Mouse (Mus musculus) MEL (cell line): Measurements from ENCODE around the gene Paqr5. TPM values are rescaled to one million over a fixed set of nuclear protein-coding genes. Genes with fewer than 3 reads are reported as not detected.

Experiments used
- DNase-seq: peaks from one replicate; pipeline ENCODE4 v3.0.0; 2011; ENCODE audit warnings: low read depth, low spot score
- H3K27ac ChIP-seq: 2 replicates; pipeline ENCODE4 v1.5.1; 2012; ENCODE audit warnings: low read depth, mild to moderate bottlenecking, control low read depth, low read length, moderate library complexity; ENCODE audit not compliant: control insufficient read depth
- H3K27me3 ChIP-seq, 2 experiments: fragments of 150-350 bp in 1 of 2; sonication (generic) in 1 of 2; 2 replicates each; pipeline ENCODE4 v1.6.1; 2012; ENCODE audit warnings: low read length in 2 of 2, mild to moderate bottlenecking in 2 of 2, improper control_type of control experiment in 1 of 2, moderate library complexity in 1 of 2; ENCODE audit not compliant: insufficient read depth in 2 of 2, control insufficient read depth in 1 of 2
- H3K36me3 ChIP-seq, 2 experiments: 2 replicates each; pipeline ENCODE4 v1.6.1; 2012 to 2014; ENCODE audit warnings: low read length in 2 of 2, improper control_type of control experiment in 1 of 2, inconsistent platforms in 1 of 2, mild to moderate bottlenecking in 1 of 2; ENCODE audit not compliant: insufficient read depth in 2 of 2, control insufficient read depth in 1 of 2
- H3K4me1 ChIP-seq, 2 experiments: fragments of 150-350 bp in 1 of 2; sonication (generic) in 1 of 2; 2 replicates each; pipeline ENCODE4 v1.6.1; 2012; ENCODE audit warnings: low read length in 2 of 2, improper control_type of control experiment in 1 of 2, mild to moderate bottlenecking in 1 of 2; ENCODE audit not compliant: insufficient read depth in 2 of 2, control insufficient read depth in 1 of 2
- H3K4me3 ChIP-seq, 2 experiments: fragments of 150-350 bp in 1 of 2; sonication (generic) in 1 of 2; 2 replicates each; pipeline ENCODE4 v1.5.1; 2012; ENCODE audit warnings: low read depth in 2 of 2, low read length in 2 of 2, mild to moderate bottlenecking in 2 of 2, moderate library complexity in 2 of 2, control low read depth in 1 of 2, improper control_type of control experiment in 1 of 2; ENCODE audit not compliant: control insufficient read depth in 1 of 2, insufficient read depth in 1 of 2
- H3K79me2 ChIP-seq: 2 replicates; pipeline ENCODE4 v1.6.1; 2012; ENCODE audit warnings: mild to moderate bottlenecking, low read length, moderate library complexity; ENCODE audit not compliant: control insufficient read depth, poor library complexity, insufficient read depth
- H3K9ac ChIP-seq: 2 replicates; pipeline ENCODE4 v1.6.1; 2012; ENCODE audit warnings: low read depth, mild to moderate bottlenecking, control low read depth, low read length, moderate library complexity; ENCODE audit not compliant: control insufficient read depth, poor library complexity, severe bottlenecking
- H3K9me3 ChIP-seq: fragments of 150-350 bp; sonication (generic); replicated peaks from 2 replicates; pipeline ENCODE4 v1.6.1; 2012; ENCODE audit warnings: mild to moderate bottlenecking, low read length, improper control_type of control experiment, moderate library complexity; ENCODE audit not compliant: insufficient read depth
- BHLHE40 ChIP-seq: IDR thresholded peaks from 2 replicates; pipeline ENCODE4 v1.6.1; 2012; ENCODE audit warnings: low read depth, mild to moderate bottlenecking, inconsistent platforms, low read length, improper control_type of control experiment, borderline replicate concordance
- CHD2 ChIP-seq: IDR thresholded peaks from 2 replicates; pipeline ENCODE4 v1.6.1; 2011; ENCODE audit warnings: low read length, improper control_type of control experiment
- CTCF ChIP-seq, 3 experiments: IDR thresholded peaks in 2 of 3; conservative IDR thresholded peaks in 1 of 3; 2 replicates each; pipeline ENCODE4 v1.5.1; 2011 to 2012; ENCODE audit warnings: low read length in 3 of 3, low read depth in 2 of 3, mild to moderate bottlenecking in 2 of 3, improper control_type of control experiment in 1 of 3, inconsistent platforms in 1 of 3, mixed read lengths in 1 of 3, moderate library complexity in 1 of 3; ENCODE audit not compliant: control insufficient read depth in 1 of 3, insufficient read depth in 1 of 3, poor library complexity in 1 of 3, severe bottlenecking in 1 of 3
- EP300 ChIP-seq, 2 experiments: IDR thresholded peaks; 2 replicates each; pipeline ENCODE4 v1.6.1; 2011; ENCODE audit warnings: improper control_type of control experiment in 2 of 2, low read length in 2 of 2, low read depth in 1 of 2, mild to moderate bottlenecking in 1 of 2
- ETS1 ChIP-seq: IDR thresholded peaks from 2 replicates; pipeline ENCODE4 v1.6.1; 2012; ENCODE audit warnings: low read depth, mild to moderate bottlenecking, inconsistent platforms, low read length, improper control_type of control experiment, moderate library complexity
- GATA1 ChIP-seq: IDR thresholded peaks from 2 replicates; pipeline ENCODE4 v1.6.1; 2011; ENCODE audit warnings: low read depth, low read length, improper control_type of control experiment
- KAT2A ChIP-seq: conservative IDR thresholded peaks from 2 replicates; pipeline ENCODE4 v1.6.1; 2012; ENCODE audit warnings: low read depth, low read length, improper control_type of control experiment, inconsistent platforms
- MAX ChIP-seq: IDR thresholded peaks from 2 replicates; pipeline ENCODE4 v1.6.1; 2011; ENCODE audit warnings: low read length, improper control_type of control experiment
- MAZ ChIP-seq: IDR thresholded peaks from 2 replicates; pipeline ENCODE4 v1.6.1; 2012; ENCODE audit warnings: low read depth, mild to moderate bottlenecking, inconsistent platforms, low read length, improper control_type of control experiment
- MXI1 ChIP-seq: IDR thresholded peaks from 2 replicates; pipeline ENCODE4 v1.6.1; 2011; ENCODE audit warnings: mild to moderate bottlenecking, low read depth, low read length, improper control_type of control experiment
- MYB ChIP-seq: IDR thresholded peaks from 2 replicates; pipeline ENCODE4 v1.6.1; 2011; ENCODE audit warnings: mild to moderate bottlenecking, low read depth, low read length, improper control_type of control experiment
- MYC ChIP-seq: IDR thresholded peaks from 2 replicates; pipeline ENCODE4 v1.6.1; 2011; ENCODE audit warnings: low read depth, mild to moderate bottlenecking, low read length, improper control_type of control experiment, moderate library complexity
- NELFE ChIP-seq: IDR thresholded peaks from 2 replicates; pipeline ENCODE4 v1.6.1; 2011; ENCODE audit warnings: low read depth, low read length, improper control_type of control experiment
- NRF1 ChIP-seq: IDR thresholded peaks from 2 replicates; pipeline ENCODE4 v1.6.1; 2014; ENCODE audit warnings: low read depth, mild to moderate bottlenecking, inconsistent platforms, low read length, improper control_type of control experiment, moderate library complexity; ENCODE audit not compliant: poor library complexity, insufficient read depth, severe bottlenecking
- RAD21 ChIP-seq: IDR thresholded peaks from 2 replicates; pipeline ENCODE4 v1.6.1; 2011; ENCODE audit warnings: mild to moderate bottlenecking, low read depth, low read length, improper control_type of control experiment
- SIN3A ChIP-seq: IDR thresholded peaks from 2 replicates; pipeline ENCODE4 v1.6.1; 2012; ENCODE audit warnings: low read length, improper control_type of control experiment, inconsistent platforms
- SMC3 ChIP-seq: IDR thresholded peaks from 2 replicates; pipeline ENCODE4 v1.6.1; 2011; ENCODE audit warnings: low read depth, low read length, improper control_type of control experiment
- TBP ChIP-seq: IDR thresholded peaks from 2 replicates; pipeline ENCODE4 v1.8.0; 2011; ENCODE audit warnings: low read depth, low read length, improper control_type of control experiment
- TCF12 ChIP-seq: IDR thresholded peaks from 2 replicates; pipeline ENCODE4 v1.6.1; 2014; ENCODE audit warnings: low read depth, mild to moderate bottlenecking, inconsistent platforms, low read length, improper control_type of control experiment, moderate library complexity
- UBTF ChIP-seq: IDR thresholded peaks from 2 replicates; pipeline ENCODE4 v1.6.1; 2012; ENCODE audit warnings: low read depth, mild to moderate bottlenecking, inconsistent platforms, low read length, improper control_type of control experiment, moderate library complexity, borderline replicate concordance; ENCODE audit not compliant: insufficient read depth
- polyA plus RNA-seq, 2 experiments: library from polyadenylated mRNA; stranded (reverse) in 1 of 2; unstranded in 1 of 2; fragments of >175 nt in 1 of 2; fragments of >200 nt in 1 of 2; gene quantifications; 2 replicates each; pipeline versions ENCODE4 v1.2.1 to v1.2.4; 2012; ENCODE audit warnings: low replicate concordance in 2 of 2, low read depth in 1 of 2; ENCODE audit not compliant: insufficient read length in 2 of 2, insufficient read depth in 1 of 2, missing spikeins in 1 of 2
- total RNA-seq: library from RNA; depleted of rRNA; stranded (reverse); fragments of 300-350 nt; gene quantifications from 2 replicates; pipeline ENCODE4 v1.2.3, GENCODE M21; 2012

Paqr5 gene
- total and polyA plus RNA-seq, 3 experiments: 0.04 TPM; not detected in 2

- H3K27ac ChIP-seq: peak overlapping the region; percentile 35; the same call in 1 of the 2 replicates
- H3K9ac ChIP-seq: no peak overlapping the region
- H3K27me3 ChIP-seq: no peaks in the 10 kb centered on the region
- H3K4me3 ChIP-seq: no peak overlapping the region
- H3K79me2 ChIP-seq: peaks cover 6% of the 10 kb centered on the region
- H3K4me1 ChIP-seq: peaks cover 0 to 21% of the 10 kb centered on the region in 2 experiments; a peak in 2 of 4 replicates
- TF ChIP-seq TCF12 (no peak), GATA1 (0 out of 2 replicates have a peak, but pooled peaks have one; percentile 17), NELFE (no peak), SIN3A (no peak), MAZ (0 out of 2 replicates have a peak, but pooled peaks have one; percentile 36), MYB (no peak)
- H3K36me3 ChIP-seq: peaks cover 2 to 22% of the 10 kb centered on the region in 2 experiments
- no peaks in the 10 kb centered on the region for H3K9me3 ChIP-seq
- peak; percentile 60 for DNase-seq
These were observed 118.9 kb downstream of the Paqr5 start for GRCm38 (mm10) chr9:61907621-61908295.

- H3K27me3 ChIP-seq: no peaks in the 10 kb centered on the region
These were observed 119.7 kb downstream of the Paqr5 start for GRCm38 (mm10) chr9:61906912-61907311.

More at GRCm38 (mm10) chr9:61906912-61907311, 119.7 kb downstream of the Paqr5 start:
- no peak overlapping the region for H3K9ac ChIP-seq
- TF ChIP-seq MXI1 (no peak), CTCF (IDR thresholded peaks at IDR 0.05 in 2 of 3, conservative IDR thresholded peaks at IDR 0.05 in 1 of 3; ENCODE audit: control insufficient read depth in 1 of 3, insufficient read depth in 1 of 3, low read depth in 2 of 3, low read length in 3 of 3, poor library complexity in 1 of 3, severe bottlenecking in 1 of 3) (peak; percentile 82 to 86 (median 83)), ETS1 (peak; percentile 51; the same call in 1 of the 2 replicates), EP300 (IDR thresholded peaks at IDR 0.05; ENCODE audit: low read depth in 1 of 2, low read length in 2 of 2) (peak in 1 of 2 experiments; percentile 23; a peak in 1 of 4 replicates), UBTF (peak; percentile 98), RAD21 (peak; percentile 60), TBP (peak; percentile 97), SMC3 (peak; percentile 75), MYC (0 out of 2 replicates have a peak, but pooled peaks have one; percentile 45), NRF1 (no peak), CHD2 (no peak), TCF12 (peak; percentile 28; the same call in 1 of the 2 replicates), KAT2A (no peak), MAX (0 out of 2 replicates have a peak, but pooled peaks have one; percentile 43), GATA1 (peak; percentile 16; the same call in 1 of the 2 replicates), BHLHE40 (no peak), SIN3A (peak; percentile 55)
- TF ChIP-seq, all 39 proteins: peak for 12
- Histone ChIP-seq H3K4me3 (no peak overlapping the region), H3K79me2 (no peaks in the 10 kb centered on the region), H3K36me3 (peaks cover 0 to 14% of the 10 kb centered on the region in 2 experiments; a peak in 2 of 4 replicates), H3K27ac (no peak overlapping the region), H3K9me3 (no peaks in the 10 kb centered on the region), H3K4me1 (peaks cover 0 to 21% of the 10 kb centered on the region in 2 experiments; a peak in 2 of 4 replicates)
- peak; percentile 86 for DNase-seq
